Mouse (Mus musculus) intestine, embryonic 14.5 days (tissue): ENCODE data around the gene 2010003K11Rik. TPM values are rescaled to one million over a fixed set of nuclear protein-coding genes. Genes with fewer than 3 reads are reported as not detected.

Experiments used
- ATAC-seq: fragments of 200-750 bp; cut with Nextera tagmentation; replicated peaks from 2 replicates; pipeline ENCODE4 v1.8.0; 2017; ENCODE audit warnings: low read depth, moderate number of reproducible peaks, moderate TSS enrichment, moderate library complexity; ENCODE audit not compliant: low FRiP score, low TSS enrichment
- DNase-seq: peaks from one replicate; pipeline ENCODE4 v3.0.0-alpha.2; 2018; ENCODE audit warnings: low spot score
- H3K27ac ChIP-seq: fragments of 300-500 bp; sonication (generic); 2 replicates; pipeline ENCODE4 v1.5.1; 2014; ENCODE audit warnings: low read depth, mild to moderate bottlenecking, control low read depth
- H3K27me3 ChIP-seq: fragments of 300-500 bp; sonication (generic); replicated peaks from 2 replicates; pipeline ENCODE4 v1.6.1; 2014; ENCODE audit warnings: low read length, control low read depth; ENCODE audit not compliant: control insufficient read depth, insufficient read depth
- H3K36me3 ChIP-seq: fragments of 300-500 bp; sonication (generic); 2 replicates; pipeline ENCODE4 v1.6.1; 2014; ENCODE audit warnings: low read length, control low read depth; ENCODE audit not compliant: control insufficient read depth, insufficient read depth
- H3K4me1 ChIP-seq: fragments of 300-500 bp; sonication (generic); replicated peaks from 2 replicates; pipeline ENCODE4 v1.6.1; 2014; ENCODE audit warnings: low read length, control low read depth, mixed read lengths; ENCODE audit not compliant: control insufficient read depth, insufficient read depth
- H3K4me2 ChIP-seq: fragments of 300-500 bp; sonication (generic); 2 replicates; pipeline ENCODE4 v1.6.1; 2014; ENCODE audit warnings: low read length
- H3K4me3 ChIP-seq: fragments of 300-500 bp; sonication (generic); 2 replicates; pipeline ENCODE4 v1.5.1; 2014; ENCODE audit warnings: low read depth, low read length, control low read depth, mixed read lengths
- H3K9ac ChIP-seq: fragments of 300-500 bp; sonication (generic); 2 replicates; pipeline ENCODE4 v1.6.1; 2014; ENCODE audit warnings: mild to moderate bottlenecking, low read length
- H3K9me3 ChIP-seq: fragments of 300-500 bp; sonication (generic); 2 replicates; pipeline ENCODE4 v1.6.1; 2016; ENCODE audit warnings: low read length, control low read depth; ENCODE audit not compliant: control insufficient read depth
- WGBS: fragments of 180-500 bp; shearing (Covaris S2); extraction: QIAGEN DNeasy Blood & Tissue Kit; methylation state at CpG from one replicate; pipeline ENCODE4 v1.1.7; 2014; 5-methylcytosine and 5-hydroxymethylcytosine counted together
- polyA plus RNA-seq: library from polyadenylated mRNA; unstranded; fragments of >200 nt; fragmentation: Nextera tagmentation; extraction: Ambion mirVana; gene quantifications from 2 replicates; pipeline ENCODE4 v1.2.1, GENCODE M21; 2014

Gene 2010003K11Rik
- polyA plus RNA-seq, 1 experiment from 2014 or later, result not detected

DNA sequence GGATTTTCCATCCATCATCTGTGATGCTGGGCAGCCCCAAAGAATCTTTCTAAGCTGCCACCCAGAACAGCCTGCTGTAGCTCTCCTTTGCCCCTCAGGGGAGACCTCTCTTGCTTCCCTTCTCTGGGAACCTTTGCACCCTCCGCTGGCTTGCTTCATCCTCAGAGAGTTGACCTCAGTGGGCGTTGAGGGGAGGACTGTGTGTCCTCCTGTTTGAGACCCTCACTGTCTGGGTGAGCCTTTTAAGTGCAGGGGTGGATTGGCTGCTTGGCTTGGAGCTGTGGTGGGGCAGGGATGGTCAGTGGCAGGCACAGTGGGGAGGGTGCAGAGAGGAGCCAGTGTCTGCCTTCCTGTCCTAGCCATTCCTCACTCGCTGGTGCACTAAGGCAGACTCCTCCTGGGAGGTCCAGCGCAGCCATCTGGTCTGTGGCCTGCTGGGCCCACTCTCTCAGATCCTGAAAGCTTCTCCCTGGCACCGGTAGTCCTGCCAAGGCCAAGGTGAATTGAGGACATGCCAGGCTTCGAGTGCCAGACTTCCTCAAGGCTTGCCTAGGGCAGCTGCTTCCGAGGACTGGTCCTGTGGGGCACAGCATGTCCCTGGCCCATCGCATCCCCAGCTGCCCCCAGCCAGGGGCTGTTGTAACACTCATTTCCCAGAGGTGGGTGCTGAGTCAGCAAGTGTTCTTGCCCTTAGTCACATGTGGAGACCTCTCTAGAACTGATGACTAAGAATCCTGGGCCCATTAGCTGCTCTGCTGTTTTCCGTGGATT, 5.7 kb downstream of the 2010003K11Rik start:
- 51% methylated on average over 9 of the region's 9 CpGs for WGBS
- Histone ChIP-seq H3K27me3 (no peaks in the 10 kb centered on the region), H3K4me3 (no peak overlapping the region), H3K36me3 (no peaks in the 10 kb centered on the region), H3K9me3 (no peaks in the 10 kb centered on the region), H3K4me2 (no peak overlapping the region), H3K4me1 (0 out of 2 replicates have a peak, but pooled peaks cover 2% of the 10 kb centered on the region), H3K9ac (no peak overlapping the region), H3K27ac (no peak overlapping the region)
- ATAC-seq (no peak), DNase-seq (no peak)

DNA sequence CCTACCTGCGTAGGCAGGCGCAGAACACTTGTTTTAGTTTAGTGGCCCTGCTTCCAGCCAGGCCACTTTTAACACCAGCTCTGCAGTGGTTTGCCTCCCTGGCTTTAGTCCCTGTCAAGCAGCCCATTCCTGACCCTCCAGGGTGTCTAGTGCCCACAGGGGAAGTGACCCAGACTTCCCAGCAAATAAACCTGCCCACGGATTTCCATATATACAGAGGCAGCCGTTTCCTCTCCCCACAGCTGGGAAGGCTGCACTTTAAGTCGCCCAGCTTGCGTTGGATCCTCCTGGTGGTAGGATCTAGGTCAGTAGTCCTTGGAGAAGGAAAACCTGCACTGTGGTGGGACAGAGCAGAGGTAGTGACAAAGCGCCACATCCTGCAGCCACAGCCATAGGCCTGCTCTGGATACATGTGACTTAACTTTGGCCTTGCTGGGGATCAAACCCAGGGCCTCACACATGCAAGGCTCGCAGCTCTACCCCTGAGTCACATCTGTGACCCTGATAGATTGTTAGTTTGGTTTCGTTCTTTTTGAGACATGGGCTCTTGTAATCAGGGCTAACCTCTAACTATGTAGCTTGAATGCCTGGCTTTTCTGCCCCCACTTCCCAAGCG, 7.2 kb downstream of the 2010003K11Rik start:
- H3K27me3 ChIP-seq, result no peaks in the 10 kb centered on the region
- H3K36me3 ChIP-seq, result no peaks in the 10 kb centered on the region
- H3K9ac ChIP-seq, result no peak overlapping the region
- no peak overlapping the region for H3K4me3 ChIP-seq
- H3K9me3 ChIP-seq, result no peaks in the 10 kb centered on the region
- ATAC-seq (no peak), DNase-seq (no peak)
- H3K4me1 ChIP-seq, result no peaks in the 10 kb centered on the region
- H3K4me2 ChIP-seq, result no peak overlapping the region
- WGBS, result 65% methylated on average over 10 of the region's 10 CpGs
- no peak overlapping the region for H3K27ac ChIP-seq

DNA sequence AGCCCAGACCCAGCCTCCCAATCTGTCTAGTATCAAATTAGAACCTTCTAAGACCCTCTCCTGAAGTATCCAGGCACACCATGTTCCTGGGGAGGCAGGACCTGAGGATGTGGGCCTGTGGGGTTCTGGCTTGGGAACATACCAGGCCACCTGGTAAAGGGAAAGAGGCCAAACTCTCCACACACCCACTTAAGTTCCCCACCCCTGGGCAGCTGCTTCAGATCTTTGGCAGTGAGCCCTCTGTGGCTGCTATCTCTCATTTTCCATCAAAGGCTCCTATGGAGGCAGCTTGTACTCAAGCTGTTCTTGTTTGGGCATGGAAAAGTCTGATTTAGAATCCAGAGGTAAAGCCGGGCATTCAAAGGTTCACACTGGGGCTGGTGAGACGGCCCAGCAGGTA, 10.5 kb downstream of the 2010003K11Rik start:
- no peaks in the 10 kb centered on the region for H3K27me3 ChIP-seq
- H3K27ac ChIP-seq, result no peak overlapping the region
- ATAC-seq (no peak), DNase-seq (no peak)
- no peak overlapping the region for H3K4me3 ChIP-seq
- H3K9ac ChIP-seq, result no peak overlapping the region
- H3K9me3 ChIP-seq, result no peaks in the 10 kb centered on the region
- 81% methylated on average over 2 of the region's 2 CpGs for WGBS
- H3K4me1 ChIP-seq, result no peaks in the 10 kb centered on the region; the same call in 1 of the 2 replicates
- no peak overlapping the region for H3K4me2 ChIP-seq
- no peaks in the 10 kb centered on the region for H3K36me3 ChIP-seq

DNA sequence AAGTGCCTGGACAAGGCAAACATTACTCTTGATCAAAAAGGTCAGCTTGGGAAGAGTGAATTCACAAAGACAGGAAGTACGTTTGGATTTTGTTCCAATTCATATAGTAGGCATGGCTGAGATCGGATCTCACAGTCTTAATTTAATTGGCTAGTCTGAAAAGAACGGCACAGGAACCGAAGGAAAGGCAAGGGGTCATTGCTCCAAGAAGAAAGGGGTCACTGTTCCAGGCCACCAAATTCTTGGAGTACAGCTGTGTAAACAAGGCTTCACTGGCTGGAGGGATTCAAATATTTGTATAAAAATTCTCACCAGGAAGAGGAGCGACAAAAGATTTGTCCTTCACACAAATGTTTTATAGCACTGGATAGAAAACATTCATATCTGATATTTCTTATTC, 13.4 kb downstream of the 2010003K11Rik start:
- Histone ChIP-seq H3K4me3 (no peak overlapping the region), H3K4me1 (no peaks in the 10 kb centered on the region; the same call in 1 of the 2 replicates), H3K4me2 (no peak overlapping the region), H3K9me3 (no peaks in the 10 kb centered on the region), H3K27me3 (no peaks in the 10 kb centered on the region), H3K9ac (no peak overlapping the region), H3K36me3 (no peaks in the 10 kb centered on the region), H3K27ac (no peak overlapping the region)
- ATAC-seq (no peak), DNase-seq (no peak)
- WGBS, result 23% methylated on average over 5 of the region's 5 CpGs

DNA sequence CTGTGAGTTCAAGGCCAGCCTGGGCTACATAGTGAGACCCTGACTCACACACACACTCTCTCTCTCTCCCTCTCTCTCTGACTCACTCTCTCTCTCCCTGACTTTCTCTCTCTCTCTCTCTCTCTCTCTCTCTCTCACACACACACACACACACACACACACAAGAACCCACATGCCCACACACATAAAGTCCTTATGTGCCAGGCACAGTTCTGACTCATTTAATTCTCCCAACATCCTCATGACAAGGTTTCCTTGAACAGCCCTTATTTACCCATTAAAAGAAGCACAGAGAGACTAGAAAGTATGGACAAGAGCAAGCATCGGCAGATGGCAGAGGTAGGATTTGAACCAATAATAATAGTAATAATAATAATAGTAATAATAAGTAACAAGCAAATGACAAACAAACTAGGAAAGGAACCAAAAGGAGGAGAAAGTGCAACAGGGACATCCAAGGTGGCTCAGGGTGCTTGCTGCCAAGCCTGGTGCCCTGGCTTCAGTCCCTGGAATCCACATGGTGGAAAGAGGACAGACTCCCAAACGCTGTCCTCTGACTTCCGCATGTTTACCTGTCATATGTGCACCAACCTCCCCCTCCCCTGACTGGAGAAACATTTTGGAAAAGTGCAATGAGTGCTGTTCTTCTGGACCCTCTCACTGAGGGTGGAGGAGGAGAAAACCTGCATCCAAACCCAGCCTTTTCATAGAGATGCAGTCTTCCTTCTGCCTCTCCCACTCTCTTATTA, 16.1 kb downstream of the 2010003K11Rik start:
- peaks cover 12% of the 10 kb centered on the region for H3K27me3 ChIP-seq
- no peak overlapping the region for H3K4me2 ChIP-seq
- H3K4me1 ChIP-seq, result peaks cover 2% of the 10 kb centered on the region; the same call in 1 of the 2 replicates
- no peaks in the 10 kb centered on the region for H3K9me3 ChIP-seq
- H3K27ac ChIP-seq, result no peak overlapping the region
- ATAC-seq, result no peak
- WGBS, result 83% methylated on average over 3 of the region's 3 CpGs
- no peaks in the 10 kb centered on the region for H3K36me3 ChIP-seq
- no peak for DNase-seq
- no peak overlapping the region for H3K9ac ChIP-seq
- H3K4me3 ChIP-seq, result no peak overlapping the region

DNA sequence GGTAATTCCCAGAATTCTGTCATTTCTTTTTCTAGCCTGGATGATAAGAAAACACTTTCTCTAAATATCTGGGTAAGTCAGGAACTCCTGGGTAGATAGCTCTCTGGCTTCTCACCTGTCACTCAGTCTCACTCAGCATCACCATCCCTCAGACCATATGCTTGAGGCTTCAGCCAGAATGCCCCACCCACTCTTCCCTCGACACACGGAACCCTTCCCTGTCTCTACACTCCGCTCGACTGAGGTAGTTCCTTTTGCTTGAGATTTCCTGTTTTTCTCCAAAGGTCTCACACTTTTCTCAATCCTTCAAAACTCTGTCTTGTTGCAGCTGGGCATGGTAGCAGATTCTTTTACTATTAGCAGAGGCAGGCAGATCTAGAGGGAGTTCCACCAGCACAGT, 17.1 kb downstream of the 2010003K11Rik start:
- WGBS, result 41% methylated on average over 4 of the region's 4 CpGs

DNA sequence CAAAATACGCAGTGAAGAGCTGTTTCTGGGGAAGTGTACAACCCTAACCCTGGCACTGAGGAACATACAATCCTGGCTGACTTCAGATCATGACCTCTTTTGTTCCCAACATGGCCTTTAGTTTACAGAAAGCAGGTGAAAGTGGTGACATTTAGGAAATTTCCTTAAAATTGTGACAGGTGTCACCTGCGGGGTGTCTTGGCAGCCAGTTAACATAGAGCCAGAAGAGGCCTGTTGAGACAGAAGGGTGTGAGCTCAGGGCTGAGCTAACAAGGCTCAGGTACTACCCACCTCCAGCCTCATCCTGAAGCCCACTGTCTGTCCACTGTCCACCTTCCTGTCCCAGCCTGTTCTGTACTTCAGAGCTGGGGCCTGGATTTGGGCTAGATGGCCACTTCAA, 18.3 kb downstream of the 2010003K11Rik start:
- no peaks in the 10 kb centered on the region for H3K36me3 ChIP-seq
- no peak for ATAC-seq
- WGBS, result 87% methylated on average over 2 of the region's 2 CpGs

More for the DNA sequence above, 17.1 kb downstream of the 2010003K11Rik start:
- no peak overlapping the region for H3K27ac ChIP-seq
- ATAC-seq (no peak), DNase-seq (no peak)
- peaks cover 22% of the 10 kb centered on the region for H3K27me3 ChIP-seq
- H3K4me2 ChIP-seq, result no peak overlapping the region
- H3K4me3 ChIP-seq, result no peak overlapping the region
- H3K36me3 ChIP-seq, result no peaks in the 10 kb centered on the region
- no peaks in the 10 kb centered on the region for H3K9me3 ChIP-seq
- no peak overlapping the region for H3K9ac ChIP-seq
- H3K4me1 ChIP-seq, result peaks cover 4% of the 10 kb centered on the region; the same call in 1 of the 2 replicates

DNA sequence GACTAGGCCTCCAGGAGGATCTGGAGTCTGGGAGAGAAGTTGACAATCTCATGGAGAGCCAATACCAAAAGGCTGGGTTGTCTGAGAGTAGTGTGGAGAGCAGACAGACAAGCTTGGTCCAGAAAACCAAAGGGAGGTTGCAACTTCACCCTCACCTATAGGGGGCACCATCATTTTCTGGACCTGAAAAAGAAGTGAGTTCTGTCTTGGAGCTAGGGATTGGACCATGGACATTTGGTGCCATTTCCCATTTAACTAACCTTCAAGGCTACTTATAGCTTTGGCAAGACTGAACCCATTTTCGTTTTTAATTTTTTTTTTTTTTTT, 20.2 kb downstream of the 2010003K11Rik start:
- no peak overlapping the region for H3K9ac ChIP-seq
- no peaks in the 10 kb centered on the region for H3K9me3 ChIP-seq
- H3K4me1 ChIP-seq, result 0 out of 2 replicates have a peak, but pooled peaks cover 4% of the 10 kb centered on the region
- H3K4me3 ChIP-seq, result no peak overlapping the region
- H3K4me2 ChIP-seq, result no peak overlapping the region
- H3K27me3 ChIP-seq, result peaks cover 42% of the 10 kb centered on the region
- 33% methylated on average over 1 of the region's 1 CpGs for WGBS
- no peak overlapping the region for H3K27ac ChIP-seq
- H3K36me3 ChIP-seq, result no peaks in the 10 kb centered on the region
- DNase-seq, result no peak
- 0 out of 2 replicates have a peak, but pooled peaks have one; percentile 18 for ATAC-seq

More for the DNA sequence above, 18.3 kb downstream of the 2010003K11Rik start:
- DNase-seq, result no peak
- H3K27ac ChIP-seq, result no peak overlapping the region
- no peaks in the 10 kb centered on the region for H3K9me3 ChIP-seq
- H3K4me3 ChIP-seq, result no peak overlapping the region
- H3K27me3 ChIP-seq, result peaks cover 35% of the 10 kb centered on the region
- no peak overlapping the region for H3K4me2 ChIP-seq
- H3K9ac ChIP-seq, result no peak overlapping the region
- peaks cover 4% of the 10 kb centered on the region; the same call in 1 of the 2 replicates for H3K4me1 ChIP-seq
